Mouse (Mus musculus): Measurements from ENCODE around the gene Cntd1. TPM values are rescaled to one million over a fixed set of nuclear protein-coding genes. Genes with fewer than 3 reads are reported as not detected.

Cntd1 gene
- polyA plus RNA-seq, 1 experiment from 2014 or later = 1.2 TPM

- H3K9ac ChIP-seq (ENCODE audit: low read depth, low read length) = no peak overlapping the region
- DNase-seq (ENCODE audit: low spot score) (peak; percentile 49), ATAC-seq (replicated peaks; ENCODE audit: low FRiP score) (peak; percentile 93)
- peaks cover 9% of the 10 kb centered on the region for H3K4me1 ChIP-seq (replicated peaks; ENCODE audit: control insufficient read depth, insufficient read depth, low read length)
- no peaks in the 10 kb centered on the region for H3K36me3 ChIP-seq (ENCODE audit: control insufficient read depth, insufficient read depth, low read length)
- H3K4me3 ChIP-seq (ENCODE audit: low read depth, low read length) = peak overlapping the region; percentile 14
- peak overlapping the region; percentile 55 for H3K4me2 ChIP-seq
- H3K27me3 ChIP-seq (replicated peaks; ENCODE audit: control insufficient read depth, insufficient read depth, low read length) = no peaks in the 10 kb centered on the region
- 2% methylated on average over 9 of the region's 9 CpGs for WGBS
- H3K9me3 ChIP-seq (ENCODE audit: control insufficient read depth, low read length) = no peaks in the 10 kb centered on the region
- H3K27ac ChIP-seq (ENCODE audit: low read depth, low read length) = 0 out of 2 replicates have a peak overlapping the region, but pooled peaks have one; percentile 20
Measured at GRCm38 (mm10) chr11:101338123-101338760, 59.4 kb downstream of the Cntd1 start.

Other genes with a start within 250 kb of the Cntd1 start
- gene Naglu, start 209.0 kb upstream of the Cntd1 start, polyA plus RNA-seq (2014; fragmentation: Nextera tagmentation; extraction: Ambion mirVana) = 7.7 and 8.0 TPM in 2 replicates
- 0.12 and 0.27 TPM in 2 replicates for gene Hsd17b1, start 200.6 kb upstream of the Cntd1 start, polyA plus RNA-seq (2014; fragmentation: Nextera tagmentation; extraction: Ambion mirVana)
- gene Coasy, start 196.4 kb upstream of the Cntd1 start, polyA plus RNA-seq (2014; fragmentation: Nextera tagmentation; extraction: Ambion mirVana) = 43.3 and 45.8 TPM in 2 replicates
- gene Mlx, start 191.7 kb upstream of the Cntd1 start, polyA plus RNA-seq (2014; fragmentation: Nextera tagmentation; extraction: Ambion mirVana) = 45.3 and 45.6 TPM in 2 replicates
- 40.7 and 42.8 TPM in 2 replicates for gene Psmc3ip, start 183.6 kb upstream of the Cntd1 start, polyA plus RNA-seq (2014; fragmentation: Nextera tagmentation; extraction: Ambion mirVana)
- 11.5 and 12.2 TPM in 2 replicates for gene Retreg3, start 159.1 kb upstream of the Cntd1 start, polyA plus RNA-seq (2014; fragmentation: Nextera tagmentation; extraction: Ambion mirVana)
- gene Tubg1, start 159.1 kb upstream of the Cntd1 start, polyA plus RNA-seq (2014; fragmentation: Nextera tagmentation; extraction: Ambion mirVana) = 82.3 and 85.3 TPM in 2 replicates
- gene Tubg2, start 123.1 kb upstream of the Cntd1 start, polyA plus RNA-seq (2014; fragmentation: Nextera tagmentation; extraction: Ambion mirVana) = 1.3 and 1.8 TPM in 2 replicates
- gene Cntnap1, start 108.5 kb upstream of the Cntd1 start, polyA plus RNA-seq (2014; fragmentation: Nextera tagmentation; extraction: Ambion mirVana) = 0.34 and 0.40 TPM in 2 replicates
- 3.4 and 3.8 TPM in 2 replicates for gene Plekhh3, start 107.7 kb upstream of the Cntd1 start, polyA plus RNA-seq (2014; fragmentation: Nextera tagmentation; extraction: Ambion mirVana)
- 0.10 TPM in 1 of 2 replicates, not detected in the other for gene Ccr10, start 103.6 kb upstream of the Cntd1 start, polyA plus RNA-seq (2014; fragmentation: Nextera tagmentation; extraction: Ambion mirVana)
- gene Ezh1, start 52.5 kb upstream of the Cntd1 start, polyA plus RNA-seq (2014; fragmentation: Nextera tagmentation; extraction: Ambion mirVana) = 11.8 and 12.4 TPM in 2 replicates
- 62.4 and 64.2 TPM in 2 replicates for gene Ramp2, start 33.0 kb upstream of the Cntd1 start, polyA plus RNA-seq (2014; fragmentation: Nextera tagmentation; extraction: Ambion mirVana)
- gene Vps25, start 25.3 kb upstream of the Cntd1 start, polyA plus RNA-seq (2014; fragmentation: Nextera tagmentation; extraction: Ambion mirVana) = 158 and 163 TPM in 2 replicates
- gene Wnk4, start 18.4 kb upstream of the Cntd1 start, polyA plus RNA-seq (2014; fragmentation: Nextera tagmentation; extraction: Ambion mirVana) = 18.5 and 19.7 TPM in 2 replicates
- 190 and 197 TPM in 2 replicates for gene Coa3, start 102 bp downstream of the Cntd1 start, polyA plus RNA-seq (2014; fragmentation: Nextera tagmentation; extraction: Ambion mirVana)
- gene Becn1, start 23.3 kb downstream of the Cntd1 start, polyA plus RNA-seq (2014; fragmentation: Nextera tagmentation; extraction: Ambion mirVana) = 134 and 148 TPM in 2 replicates
- gene Psme3, start 37.2 kb downstream of the Cntd1 start, polyA plus RNA-seq (2014; fragmentation: Nextera tagmentation; extraction: Ambion mirVana) = 201 and 221 TPM in 2 replicates
- gene Aoc2, start 46.1 kb downstream of the Cntd1 start, polyA plus RNA-seq (2014; fragmentation: Nextera tagmentation; extraction: Ambion mirVana) = 2.9 and 3.2 TPM in 2 replicates
- 0.08 TPM in 1 of 2 replicates, not detected in the other for gene Aoc3, start 51.6 kb downstream of the Cntd1 start, polyA plus RNA-seq (2014; fragmentation: Nextera tagmentation; extraction: Ambion mirVana)
- gene G6pc, start 88.5 kb downstream of the Cntd1 start, polyA plus RNA-seq (2014; fragmentation: Nextera tagmentation; extraction: Ambion mirVana) = not detected in 2 replicates
- gene Aarsd1, start 138.6 kb downstream of the Cntd1 start, polyA plus RNA-seq (2014; fragmentation: Nextera tagmentation; extraction: Ambion mirVana) = 92.3 and 94.0 TPM in 2 replicates
- gene Gm27029, start 145.8 kb downstream of the Cntd1 start, polyA plus RNA-seq (2014; fragmentation: Nextera tagmentation; extraction: Ambion mirVana) = 8.7 and 9.2 TPM in 2 replicates
- 12.6 and 13.4 TPM in 2 replicates for gene Rundc1, start 146.1 kb downstream of the Cntd1 start, polyA plus RNA-seq (2014; fragmentation: Nextera tagmentation; extraction: Ambion mirVana)
- 3.2 and 5.0 TPM in 2 replicates for gene Ptges3l, start 146.3 kb downstream of the Cntd1 start, polyA plus RNA-seq (2014; fragmentation: Nextera tagmentation; extraction: Ambion mirVana)
- 553 and 579 TPM in 2 replicates for gene Rpl27, start 163.3 kb downstream of the Cntd1 start, polyA plus RNA-seq (2014; fragmentation: Nextera tagmentation; extraction: Ambion mirVana)
- 31.2 and 34.6 TPM in 2 replicates for gene Ifi35, start 169.4 kb downstream of the Cntd1 start, polyA plus RNA-seq (2014; fragmentation: Nextera tagmentation; extraction: Ambion mirVana)
- gene Rnd2, start 186.0 kb downstream of the Cntd1 start, polyA plus RNA-seq (2014; fragmentation: Nextera tagmentation; extraction: Ambion mirVana) = 3.7 and 5.4 TPM in 2 replicates
- 16.8 and 19.5 TPM in 2 replicates for gene Vat1, start 187.2 kb downstream of the Cntd1 start, polyA plus RNA-seq (2014; fragmentation: Nextera tagmentation; extraction: Ambion mirVana)